Mouse (Mus musculus): Measurements from ENCODE around the gene Katnal1.

Gene Katnal1

DNA sequence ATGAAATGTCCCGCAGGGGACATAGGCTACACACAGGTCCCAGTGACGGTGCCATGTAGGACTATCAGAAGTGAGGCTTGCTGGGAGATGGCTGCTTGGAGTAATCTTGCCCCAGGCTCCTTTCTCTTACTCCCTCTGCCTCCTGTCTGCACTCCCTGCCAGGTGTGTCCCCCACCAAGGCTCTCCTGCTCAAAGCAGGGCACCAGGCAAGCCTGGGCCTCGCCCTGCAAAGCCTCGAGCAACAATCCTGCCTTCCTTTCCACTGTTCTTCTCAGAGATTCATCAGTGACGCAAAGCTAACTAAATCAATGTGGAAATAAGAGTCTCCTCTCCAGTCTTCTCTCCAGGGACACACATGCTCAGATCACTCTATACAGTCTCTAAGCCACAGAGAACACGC, 12.3 kb downstream of the Katnal1 start:
- CTCF ChIA-PET, result interaction anchor here in 2 of 4 experiments (0.5 to 0.7 kb wide), 2 partner anchors 39 to 155 kb away, joined by 3 read pairs; no protein-coding TSS in a partner anchor
- POLR2A ChIA-PET, result interaction anchor here in 2 of 4 experiments (1.1 to 1.8 kb wide), 2 partner anchors 12 kb away, joined by 4 to 7 read pairs; partner anchors contain the start of gene Katnal1 (in 1 of the 2)

DNA sequence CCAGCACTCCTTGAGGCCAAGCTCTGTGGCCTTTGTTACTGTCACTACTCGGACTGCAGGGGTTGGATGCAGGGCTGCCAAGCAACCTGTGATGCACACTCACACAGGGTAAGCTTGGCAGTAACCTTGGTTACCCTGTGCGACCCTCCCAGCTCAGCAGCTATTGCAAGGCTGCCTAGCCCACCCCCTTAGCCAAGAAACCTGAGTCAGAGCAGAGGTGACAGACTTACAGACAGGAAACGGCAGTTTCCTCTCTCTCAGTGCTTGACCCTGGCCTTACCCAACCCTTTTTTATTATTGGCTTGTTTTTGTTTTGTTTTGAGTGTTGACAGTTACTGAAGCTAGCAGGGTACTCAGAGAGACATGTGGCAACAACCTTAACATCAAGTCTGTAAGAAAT, 16.9 kb downstream of the Katnal1 start:
- ChIA-PET POLR2A (interaction anchor here in 2 of 4 experiments (1.4 to 2.1 kb wide), 3 partner anchors 15 to 200 kb away, joined by 3 to 5 read pairs (median 3); no protein-coding TSS in a partner anchor), CTCF (interaction anchor here in 3 of 4 experiments (0.6 to 1.1 kb wide), 3 partner anchors 33 to 156 kb away, joined by 3 to 6 read pairs (median 6); no protein-coding TSS in a partner anchor)

GRCm38 (mm10) chr5:148910066-148910465, 19.1 kb downstream of the Katnal1 start:
- POLR2A ChIA-PET, result interaction anchor here in 2 of 4 experiments (0.6 to 1.1 kb wide), 2 partner anchors 19 to 42 kb away, joined by 3 to 4 read pairs; partner anchors contain the start of gene Katnal1 (in 1 of the 2)
- CTCF ChIA-PET, result interaction anchor here in 3 of 4 experiments (1.0 to 1.8 kb wide), 7 partner anchors 33 to 162 kb away, joined by 3 to 5 read pairs (median 4); no protein-coding TSS in a partner anchor

DNA sequence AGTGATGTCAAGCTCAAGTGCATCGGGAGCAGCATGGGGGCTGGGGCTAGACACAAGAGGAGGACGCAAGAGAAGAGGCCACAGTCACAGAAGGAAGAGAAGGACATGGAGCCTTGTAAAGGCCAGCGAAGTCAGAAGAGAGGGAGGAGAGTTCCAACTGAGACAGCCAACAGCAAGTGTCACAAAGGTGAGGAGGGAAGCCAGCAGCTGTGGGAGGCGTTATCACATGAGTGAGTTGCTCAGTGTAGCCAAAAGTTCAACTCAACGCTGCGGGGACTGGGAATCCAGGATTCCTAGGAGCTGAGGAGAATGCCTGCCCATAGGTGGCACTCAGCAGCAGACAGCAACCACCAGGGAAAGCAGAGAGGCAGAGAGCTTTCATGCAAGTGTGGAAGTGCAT, 19.7 kb downstream of the Katnal1 start:
- ChIA-PET POLR2A (interaction anchor here in 3 of 4 experiments (0.6 to 1.1 kb wide), 4 partner anchors 20 to 83 kb away, joined by 3 to 4 read pairs (median 3); partner anchors contain the start of gene Katnal1 (in 1 of the 3)), CTCF (interaction anchor here (0.5 to 1.8 kb wide), 12 partner anchors 13 to 563 kb away, joined by 3 to 16 read pairs (median 4); no protein-coding TSS in a partner anchor)

DNA sequence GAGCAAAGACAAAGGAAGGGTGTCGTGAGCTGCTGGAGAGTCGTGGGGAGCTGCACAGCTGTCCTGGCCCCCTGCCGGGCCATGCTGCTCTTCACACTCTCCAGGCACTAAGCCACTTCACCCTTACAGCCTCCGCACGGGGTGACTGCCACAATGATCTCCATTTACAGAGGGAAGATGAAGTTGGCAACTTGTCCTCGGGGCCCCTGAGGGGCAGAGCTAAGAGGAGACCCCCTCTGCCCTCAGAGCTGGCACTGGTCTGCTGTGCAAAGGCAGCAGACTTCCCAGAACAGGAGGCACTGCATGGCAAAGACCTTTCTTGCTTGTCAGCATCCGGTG, 20.1 kb downstream of the Katnal1 start:
- ChIA-PET CTCF (interaction anchor here (0.5 to 1.8 kb wide), 12 partner anchors 13 to 563 kb away, joined by 3 to 16 read pairs (median 4); no protein-coding TSS in a partner anchor), POLR2A (interaction anchor here in 2 of 4 experiments (0.7 to 1.1 kb wide), 3 partner anchors 24 to 84 kb away, joined by 3 read pairs; no protein-coding TSS in a partner anchor)

DNA sequence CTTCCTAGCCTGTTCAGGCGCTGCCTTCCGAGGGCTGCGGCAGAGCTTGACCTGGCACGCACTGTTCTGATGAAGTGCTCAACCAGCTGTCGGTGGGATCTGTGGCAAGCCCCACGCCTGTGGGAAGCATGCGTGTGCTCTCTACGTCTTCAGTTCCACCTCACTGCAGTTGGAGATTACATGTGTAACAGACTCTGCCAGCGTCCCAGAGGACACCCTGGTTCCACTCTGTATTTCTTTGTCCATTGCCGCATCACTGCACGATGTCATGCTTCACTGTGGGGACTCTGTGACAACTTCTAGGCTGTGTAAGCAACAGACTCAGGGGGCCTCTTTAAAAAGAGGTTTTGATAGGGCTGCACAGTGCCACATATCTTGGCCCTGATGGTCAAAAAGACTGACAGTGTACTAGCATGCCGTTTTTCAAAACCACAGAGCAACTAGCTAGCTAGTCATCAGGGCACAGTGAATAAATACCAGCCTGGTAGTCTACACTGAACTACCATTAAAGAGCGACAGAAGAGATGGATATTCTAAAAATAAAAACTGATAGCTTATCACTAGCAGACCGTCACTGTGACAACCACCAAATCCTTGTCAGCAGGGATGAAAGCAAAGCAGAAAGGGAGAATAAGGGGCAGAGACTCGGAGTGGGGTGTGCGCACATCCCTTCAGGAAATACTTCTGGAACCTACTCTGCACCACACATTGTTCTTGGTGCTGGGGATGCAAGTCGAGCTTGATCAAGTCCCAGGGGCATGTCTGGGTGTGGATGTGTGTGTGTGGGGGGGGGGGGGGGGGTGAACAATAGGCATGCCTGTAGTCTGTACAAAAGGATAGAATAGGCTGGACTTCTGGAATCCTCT, 20.7 kb downstream of the Katnal1 start:
- ChIA-PET CTCF (interaction anchor here (0.5 to 1.8 kb wide), 12 partner anchors 12 to 562 kb away, joined by 3 to 16 read pairs (median 4); no protein-coding TSS in a partner anchor), POLR2A (interaction anchor here in 3 of 4 experiments (0.6 to 1.3 kb wide), 4 partner anchors 10 to 84 kb away, joined by 3 to 7 read pairs (median 4); no protein-coding TSS in a partner anchor)

- CTCF ChIA-PET, result interaction anchor here in 1 of 4 experiments (1.0 to 1.7 kb wide), 2 partner anchors 94 to 98 kb away, joined by 3 to 4 read pairs; no protein-coding TSS in a partner anchor
- POLR2A ChIA-PET, result no interaction called here
These were observed 22.8 kb downstream of the Katnal1 start for GRCm38 (mm10) chr5:148906305-148906704.

DNA sequence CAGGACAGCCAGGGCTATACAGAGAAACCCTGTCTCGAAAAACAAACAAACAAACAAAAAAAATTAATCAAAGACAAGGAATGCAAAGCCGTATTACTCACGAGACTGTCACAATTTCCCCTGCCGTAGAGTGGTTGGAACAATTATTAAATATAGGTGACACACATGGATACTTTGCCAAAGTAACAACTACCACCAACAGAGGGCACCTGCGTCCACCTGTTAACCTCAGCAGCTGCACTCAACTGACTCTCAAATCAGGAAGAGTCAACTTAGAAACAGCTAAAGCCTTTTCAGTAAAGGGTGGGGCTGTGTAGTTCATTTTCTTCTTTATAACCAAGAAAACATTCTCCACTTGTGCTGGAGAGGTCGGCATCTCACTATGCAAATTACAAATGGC, 24.3 kb downstream of the Katnal1 start:
- CTCF ChIA-PET, result interaction anchor here in 3 of 4 experiments (0.6 to 1.7 kb wide), 9 partner anchors 22 to 96 kb away, joined by 3 to 5 read pairs (median 4); no protein-coding TSS in a partner anchor
- POLR2A ChIA-PET, result interaction anchor here in 1 of 4 experiments (0.6 kb wide), 1 partner anchor 124 kb away, joined by 3 read pairs; no protein-coding TSS in a partner anchor

- POLR2A ChIA-PET, result interaction anchor here in 1 of 4 experiments (1.0 kb wide), 1 partner anchor 14 kb away, joined by 3 read pairs; no protein-coding TSS in a partner anchor
- CTCF ChIA-PET, result interaction anchor here in 1 of 4 experiments (0.6 to 1.1 kb wide), 4 partner anchors 53 to 172 kb away, joined by 3 to 5 read pairs (median 3); no protein-coding TSS in a partner anchor
These were observed 29.8 kb downstream of the Katnal1 start for GRCm38 (mm10) chr5:148899361-148899760.

DNA sequence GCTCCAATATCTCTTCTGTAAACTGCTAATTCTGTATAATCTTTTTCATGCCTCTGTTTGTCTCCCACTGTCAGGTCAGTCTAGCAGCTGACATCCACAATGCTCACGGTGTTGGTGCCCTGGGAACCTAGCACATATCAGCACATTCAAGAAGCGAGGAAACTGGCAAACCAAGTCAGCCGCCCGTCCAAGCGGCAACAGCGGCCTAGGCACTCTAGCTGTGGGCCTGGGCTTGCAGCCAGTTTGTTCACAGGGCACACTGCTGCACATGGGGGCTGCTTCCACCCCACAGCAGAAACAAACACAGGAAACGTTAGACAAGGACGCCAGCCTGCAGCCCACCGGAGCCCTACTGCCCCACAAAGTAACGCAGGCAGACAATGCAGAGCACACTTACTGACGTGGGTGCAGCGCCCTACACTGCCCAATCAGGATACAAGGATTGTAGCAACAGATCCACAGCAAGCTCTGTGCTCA, 31.1 kb downstream of the Katnal1 start:
- CTCF ChIA-PET, result interaction anchor here in 1 of 4 experiments (0.5 kb wide), 1 partner anchor 482 kb away, joined by 3 read pairs; no protein-coding TSS in a partner anchor
- POLR2A ChIA-PET, result interaction anchor here in 1 of 4 experiments (0.9 kb wide), 1 partner anchor 61 kb away, joined by 3 read pairs; no protein-coding TSS in a partner anchor

DNA sequence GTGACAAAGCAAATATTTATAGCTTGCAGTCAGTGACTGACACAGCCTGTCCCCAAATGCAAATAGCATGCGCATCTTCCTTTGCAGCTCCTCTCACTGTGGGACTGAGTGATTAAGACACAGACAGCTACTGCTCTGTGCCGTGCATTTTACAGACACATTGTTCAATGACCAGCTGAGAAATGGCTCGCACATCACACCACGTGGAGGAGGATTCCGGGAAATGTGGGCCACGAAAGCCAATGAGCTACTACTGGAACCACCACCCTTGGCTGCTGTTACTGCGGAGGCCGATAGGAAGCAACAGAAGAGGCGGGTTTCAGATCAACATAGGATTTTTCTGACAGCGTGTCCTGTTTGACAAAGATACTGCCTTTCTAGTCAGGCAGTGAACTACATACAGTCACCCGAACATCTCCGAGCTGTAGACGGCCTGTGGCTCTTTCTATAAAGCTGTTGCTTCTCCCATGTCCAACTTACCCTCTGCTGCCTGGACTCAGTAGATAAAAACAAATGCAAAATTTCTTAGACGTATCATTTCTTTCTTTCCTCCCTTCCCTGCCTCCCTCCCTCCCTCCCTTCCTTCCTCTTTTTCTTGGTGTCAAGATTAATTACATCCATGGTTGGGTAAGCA, 31.9 kb downstream of the Katnal1 start:
- ChIA-PET CTCF (interaction anchor here in 2 of 4 experiments (0.7 to 1.2 kb wide), 6 partner anchors 12 to 971 kb away, joined by 3 to 5 read pairs (median 4); no protein-coding TSS in a partner anchor), POLR2A (interaction anchor here in 1 of 4 experiments (1.4 kb wide), 1 partner anchor 11 kb away, joined by 5 read pairs; no protein-coding TSS in a partner anchor)

DNA sequence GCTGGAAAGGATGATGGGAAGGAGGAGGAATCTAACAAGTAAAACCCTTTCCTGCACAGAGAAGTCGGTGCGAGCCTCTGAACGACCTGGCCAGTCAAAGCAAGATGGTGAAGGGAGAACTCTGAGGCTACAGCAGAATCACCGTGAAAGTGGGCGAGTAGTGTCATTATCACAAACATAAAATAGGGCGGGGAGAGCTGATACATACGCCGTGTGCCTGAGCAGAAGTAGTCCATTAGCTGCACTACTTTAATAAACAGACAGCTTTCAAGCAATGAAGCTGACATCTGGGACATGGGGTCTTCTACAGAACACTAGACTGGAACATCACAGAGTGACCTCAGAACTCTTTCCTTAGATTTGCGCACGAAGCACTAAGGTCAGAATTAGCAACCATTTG, 32.6 kb downstream of the Katnal1 start:
- POLR2A ChIA-PET, result interaction anchor here in 1 of 4 experiments (1.4 kb wide), 1 partner anchor 11 kb away, joined by 5 read pairs; no protein-coding TSS in a partner anchor
- CTCF ChIA-PET, result interaction anchor here in 3 of 4 experiments (0.6 to 1.2 kb wide), 6 partner anchors 12 to 234 kb away, joined by 3 to 9 read pairs (median 4); no protein-coding TSS in a partner anchor

DNA sequence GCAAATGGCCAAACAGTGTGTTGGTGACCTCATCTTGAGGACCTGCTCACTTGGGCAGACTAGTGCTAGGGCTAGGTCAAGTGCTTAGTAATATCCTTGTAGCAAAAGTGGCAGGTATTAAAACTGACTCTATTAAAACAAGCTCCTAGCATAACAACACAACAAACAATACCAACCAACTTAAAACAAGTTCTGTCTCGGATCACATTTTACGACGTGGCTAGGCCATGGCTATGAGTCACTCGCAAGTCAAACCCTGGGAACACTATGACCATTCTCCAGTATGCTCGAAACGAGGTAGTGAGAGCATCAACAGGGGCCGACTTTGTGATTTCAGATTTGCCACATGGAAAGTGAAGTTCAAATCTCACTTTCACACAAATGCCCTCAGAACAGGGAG, 33.3 kb downstream of the Katnal1 start:
- ChIA-PET POLR2A (interaction anchor here in 2 of 4 experiments (1.0 to 1.4 kb wide), 3 partner anchors 10 to 17 kb away, joined by 3 to 5 read pairs (median 3); no protein-coding TSS in a partner anchor), CTCF (interaction anchor here (0.6 to 1.2 kb wide), 7 partner anchors 13 to 149 kb away, joined by 3 to 4 read pairs (median 3); no protein-coding TSS in a partner anchor)

DNA sequence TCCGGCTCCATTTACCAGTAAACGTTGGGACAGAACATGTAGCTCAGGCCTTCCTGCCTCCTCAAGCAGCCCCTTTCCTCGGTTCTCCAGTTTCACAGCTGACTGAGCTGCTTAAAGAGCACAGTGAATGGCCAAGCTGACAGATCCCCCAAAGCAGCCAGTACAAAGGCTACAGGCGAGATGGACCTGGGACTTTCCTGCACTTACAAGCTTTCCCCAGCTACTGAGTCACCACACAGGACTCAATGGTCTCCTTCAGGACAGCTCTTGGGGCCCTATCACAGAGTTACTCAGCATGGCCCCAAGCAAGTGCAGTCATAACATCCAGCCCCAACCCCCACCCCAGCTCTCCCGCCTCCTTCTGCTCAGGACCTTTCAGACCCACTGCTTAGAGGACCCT, 34.1 kb downstream of the Katnal1 start:
- ChIA-PET CTCF (interaction anchor here in 3 of 4 experiments (0.8 to 1.2 kb wide), 6 partner anchors 16 to 953 kb away, joined by 3 to 4 read pairs (median 4); no protein-coding TSS in a partner anchor), POLR2A (interaction anchor here in 2 of 4 experiments (1.0 to 1.3 kb wide), 3 partner anchors 9 to 16 kb away, joined by 3 read pairs; no protein-coding TSS in a partner anchor)

DNA sequence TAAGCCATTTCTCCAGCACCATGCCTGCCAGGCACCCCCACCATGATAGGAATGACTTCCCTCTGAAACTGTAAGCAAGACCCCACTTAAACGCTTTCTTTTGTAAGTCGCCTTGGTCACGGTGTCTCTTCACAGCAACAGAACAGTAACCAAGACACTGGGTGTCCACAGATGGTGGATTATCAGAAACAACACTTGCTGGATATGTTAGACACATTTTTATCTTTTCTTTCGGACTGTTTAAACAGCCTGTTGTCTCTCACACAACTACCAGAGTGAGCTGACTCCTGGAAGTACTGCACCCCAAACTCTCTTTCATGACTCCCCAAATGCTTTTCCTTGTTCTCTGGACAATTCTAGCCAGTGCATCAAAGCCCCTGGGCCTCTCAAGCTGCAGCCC, 38.9 kb downstream of the Katnal1 start:
- ChIA-PET CTCF (no interaction called here), POLR2A (no interaction called here)

GRCm38 (mm10) chr5:148888032-148888431, 41.1 kb downstream of the Katnal1 start:
- ChIA-PET CTCF (interaction anchor here in 1 of 4 experiments (0.6 kb wide), 2 partner anchors 8 to 860 kb away, joined by 4 read pairs; no protein-coding TSS in a partner anchor), POLR2A (interaction anchor here in 1 of 4 experiments (1.0 kb wide), 1 partner anchor 9 kb away, joined by 3 read pairs; no protein-coding TSS in a partner anchor)
